Mouse (Mus musculus) right cerebral cortex, postnatal 4 days (tissue): ENCODE measurements around the gene Olfr958.

Experiments
- DNase-seq: peaks from one replicate; pipeline ENCODE4 v3.0.0-alpha.2; 2022

Gene Olfr958

DNA sequence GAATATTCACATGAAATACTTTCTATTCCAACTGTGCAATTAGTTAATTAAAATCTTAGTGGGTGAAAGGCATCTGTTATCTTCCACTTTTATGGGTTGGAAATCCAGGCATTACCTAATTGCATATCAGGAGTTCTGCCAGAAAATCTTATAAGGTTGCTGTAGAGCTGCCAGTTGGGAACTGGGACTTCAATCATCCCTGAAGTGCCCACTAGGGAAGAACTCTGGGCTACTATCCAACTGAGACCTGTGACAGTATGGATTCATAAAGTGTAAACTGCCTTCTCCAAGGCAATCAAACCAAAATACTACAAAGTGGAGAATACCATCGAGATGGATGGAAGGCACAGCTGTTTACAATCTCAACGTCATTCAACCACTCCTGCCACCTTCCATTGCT lies at the start of gene Olfr958:
TSS of gene Olfr958 (minus strand) at position 109 of the 400 bp plus-strand sequence.
- DNase-seq = no peak

DNA sequence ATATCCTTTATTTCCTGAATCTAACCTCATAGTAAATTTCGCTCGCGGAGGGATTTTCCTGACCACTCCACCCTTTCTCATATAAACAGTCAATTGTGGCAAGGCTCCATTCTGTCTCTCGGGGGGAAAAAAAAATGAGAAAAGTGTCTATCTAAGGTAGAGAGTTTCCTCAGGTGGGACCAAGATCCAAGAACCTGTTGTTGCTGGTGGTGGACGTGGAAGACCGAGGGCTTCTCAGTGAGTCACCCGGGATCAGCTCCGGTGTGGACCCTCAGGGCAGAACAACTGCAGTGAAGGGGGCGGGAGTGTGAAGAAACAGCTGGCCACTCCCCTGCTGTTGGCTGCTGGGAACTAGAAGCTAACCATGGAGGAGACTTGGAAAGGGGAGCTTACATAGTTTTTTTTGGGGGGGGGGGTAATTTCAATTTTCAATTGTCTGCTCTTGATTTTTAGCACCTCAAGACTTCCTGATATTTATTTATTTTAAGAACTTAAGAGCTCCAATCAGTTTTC lies 49.5 kb upstream of the Olfr958 start:
- DNase-seq = peak; percentile 9

DNA sequence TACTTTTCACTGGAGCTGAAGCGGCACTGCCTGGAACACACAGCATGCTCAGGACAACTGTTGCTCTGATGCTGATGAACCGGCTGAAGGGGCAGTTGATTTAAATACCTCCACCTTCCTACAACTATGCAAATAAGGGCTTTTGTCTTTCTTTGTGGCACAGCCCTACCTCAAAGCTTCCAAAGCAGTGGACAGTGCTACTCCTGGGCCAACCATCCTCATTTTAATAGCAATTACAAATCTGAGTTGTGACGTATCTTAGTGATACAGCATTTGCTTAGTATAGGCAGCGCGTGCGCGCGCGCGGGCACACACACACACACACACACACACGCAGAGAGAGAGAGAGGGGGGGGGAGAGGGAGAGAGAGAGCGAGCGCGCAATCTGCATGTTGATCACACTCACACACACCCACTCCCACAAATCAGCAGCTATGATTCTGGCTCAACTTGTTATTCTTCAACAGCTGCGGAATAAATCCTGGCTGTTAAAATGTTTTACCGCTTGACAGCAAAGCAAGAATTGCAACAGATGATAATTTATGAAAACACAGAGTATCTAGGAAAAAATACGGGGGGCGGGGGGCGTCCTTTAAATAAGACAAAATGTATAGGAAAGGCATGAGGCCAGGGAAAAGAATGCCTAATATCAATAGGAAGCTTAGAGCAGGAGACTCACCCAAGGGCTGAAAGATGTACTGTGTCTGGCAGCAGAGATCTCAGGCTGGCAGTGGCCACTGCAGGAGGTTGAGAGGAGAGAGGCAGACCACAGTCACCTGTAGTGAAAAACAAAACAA lies 48.9 kb upstream of the Olfr958 start:
- peak; percentile 64 for DNase-seq

DNA sequence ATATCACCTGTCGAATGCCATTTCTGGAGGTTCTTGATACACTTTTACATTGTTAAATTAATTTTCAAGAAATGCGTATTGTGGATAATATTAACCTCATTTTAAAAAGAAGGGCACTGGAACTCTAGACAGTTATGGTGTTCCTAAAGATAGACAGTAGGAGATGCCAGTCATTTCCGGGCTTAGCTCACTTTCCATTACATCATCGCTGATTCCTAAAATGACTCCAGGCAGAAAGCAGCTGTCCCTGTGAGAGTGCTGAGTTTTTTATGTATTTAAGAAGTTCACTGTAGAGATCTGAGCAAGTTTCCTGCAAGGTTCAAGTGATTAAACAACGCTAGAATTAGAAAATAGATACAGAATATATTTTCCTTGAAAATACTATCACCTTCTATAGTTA lies 23.2 kb upstream of the Olfr958 start:
- DNase-seq = no peak

DNA sequence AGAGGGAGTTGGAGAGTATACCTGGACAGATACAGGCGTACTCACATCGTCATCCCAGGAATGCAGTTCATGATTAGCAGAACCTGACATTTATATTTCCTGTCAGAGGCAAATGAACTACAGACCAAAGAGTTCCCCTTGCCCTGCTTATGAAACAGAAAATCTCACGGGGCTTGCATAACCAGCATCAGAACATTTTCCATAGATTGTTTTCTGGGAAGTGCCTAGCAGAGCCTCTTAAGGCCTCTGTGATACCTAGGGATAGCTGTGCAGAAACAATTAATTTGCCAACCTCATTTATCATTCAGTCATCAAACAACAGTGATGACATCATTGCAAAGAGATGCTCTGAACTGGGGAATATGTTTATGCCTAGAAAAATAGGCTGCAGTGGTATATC lies 21.6 kb upstream of the Olfr958 start, which contains the start of gene Olfr959:
TSS of gene Olfr959 (minus strand) at position 101 of the 400 bp plus-strand sequence.
- no peak for DNase-seq

DNA sequence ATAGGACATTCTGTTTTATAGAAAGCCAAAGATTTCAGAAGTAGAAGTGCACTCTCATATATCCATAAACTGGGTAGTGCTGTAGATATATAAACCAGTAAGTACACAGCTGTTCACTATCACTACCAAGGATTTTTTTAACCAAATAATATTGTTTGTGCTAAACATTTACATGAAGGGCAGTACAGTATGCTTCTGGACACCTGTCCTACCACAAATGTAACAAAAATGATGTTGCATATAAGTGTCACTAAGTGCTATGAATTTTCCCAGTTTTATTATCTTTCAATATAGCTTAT lies 4.4 kb upstream of the Olfr958 start:
- no peak for DNase-seq

DNA sequence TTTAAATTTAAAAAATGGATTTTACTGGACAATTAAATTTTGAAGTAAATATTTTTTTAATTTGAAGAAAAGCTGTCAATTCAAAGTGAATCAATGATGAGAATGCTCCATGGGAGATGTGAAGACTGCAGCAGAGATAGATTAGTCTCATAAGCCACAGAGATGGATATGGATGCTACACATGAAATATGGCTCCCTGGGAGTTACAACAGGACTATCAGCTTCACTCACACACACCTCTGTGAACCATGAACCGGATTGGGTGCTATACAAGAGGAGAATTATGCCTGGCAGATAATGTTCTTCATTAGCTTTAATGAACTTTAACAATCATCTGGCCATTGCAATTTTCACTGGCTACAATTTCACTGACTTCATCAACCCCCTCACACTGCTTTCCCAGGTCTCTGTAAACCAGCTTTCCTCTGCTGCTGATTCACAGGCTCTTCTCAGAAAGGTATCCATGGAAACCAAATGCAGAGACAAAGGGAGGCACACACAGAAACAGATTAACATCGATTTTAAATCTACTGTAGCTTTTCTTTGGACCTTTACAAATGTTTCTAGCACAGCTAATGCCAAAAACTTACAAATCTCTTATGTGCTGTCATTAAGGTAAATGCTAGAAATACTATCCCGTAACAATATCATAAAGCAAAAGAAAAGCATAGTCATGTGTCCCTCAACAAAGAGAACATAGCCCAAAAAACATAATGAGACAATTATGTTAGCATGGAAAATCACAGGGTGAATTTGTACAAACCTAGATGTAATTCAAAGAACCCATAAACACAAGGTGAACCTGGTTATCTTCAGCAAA lies 3.9 kb upstream of the Olfr958 start:
- DNase-seq = peak; percentile 5

DNA sequence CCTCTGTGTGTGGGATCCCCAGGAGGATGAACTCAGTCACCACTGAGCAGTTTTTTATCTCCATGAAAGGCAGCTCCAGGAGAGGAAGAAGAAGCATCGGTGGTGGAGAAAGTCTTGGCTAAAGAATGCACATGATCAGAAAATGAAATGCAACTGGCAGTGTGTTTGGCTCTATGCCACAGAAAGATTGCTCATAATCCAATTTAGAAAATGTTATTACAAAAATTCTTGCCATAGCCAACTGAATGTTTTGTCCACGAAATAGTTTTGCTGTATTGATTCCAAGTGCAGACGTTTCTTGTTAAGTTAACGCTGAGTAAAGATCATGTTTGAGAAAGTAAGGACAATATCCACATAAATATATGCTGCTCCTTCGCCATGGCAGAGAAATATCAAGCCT lies 3.0 kb downstream of the Olfr958 start:
- DNase-seq = no peak

DNA sequence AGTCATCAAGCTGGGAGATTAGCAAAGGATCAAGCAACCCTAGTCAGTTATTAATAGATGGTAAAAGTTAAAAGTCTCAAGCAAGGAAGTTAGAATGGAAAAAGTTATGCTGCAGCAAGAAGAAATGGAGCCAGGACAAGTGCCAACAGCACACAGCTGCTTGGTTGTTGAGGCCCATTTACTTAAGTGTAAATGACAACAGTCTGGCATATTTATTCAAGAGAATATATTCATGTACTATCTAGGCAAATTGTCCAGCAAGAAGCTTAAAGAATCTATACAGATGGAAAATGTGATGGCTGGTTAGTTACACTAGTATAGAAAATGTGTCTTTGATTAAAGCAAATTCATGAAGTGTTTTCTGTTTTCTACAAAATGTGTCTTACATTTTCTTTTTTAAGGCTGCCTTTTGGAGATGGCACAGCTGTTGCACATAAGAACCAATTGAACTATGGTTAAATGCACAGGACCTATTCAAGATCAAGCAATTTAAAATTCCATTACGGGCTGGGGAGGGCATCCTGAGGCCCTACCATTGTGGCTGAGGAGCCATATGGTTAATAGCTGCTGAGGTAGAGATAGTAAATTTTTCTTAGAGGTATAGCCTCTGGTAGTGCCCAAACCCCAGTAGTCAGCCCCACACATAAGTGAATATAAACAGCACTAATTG lies 30.1 kb downstream of the Olfr958 start:
- DNase-seq = no peak

DNA sequence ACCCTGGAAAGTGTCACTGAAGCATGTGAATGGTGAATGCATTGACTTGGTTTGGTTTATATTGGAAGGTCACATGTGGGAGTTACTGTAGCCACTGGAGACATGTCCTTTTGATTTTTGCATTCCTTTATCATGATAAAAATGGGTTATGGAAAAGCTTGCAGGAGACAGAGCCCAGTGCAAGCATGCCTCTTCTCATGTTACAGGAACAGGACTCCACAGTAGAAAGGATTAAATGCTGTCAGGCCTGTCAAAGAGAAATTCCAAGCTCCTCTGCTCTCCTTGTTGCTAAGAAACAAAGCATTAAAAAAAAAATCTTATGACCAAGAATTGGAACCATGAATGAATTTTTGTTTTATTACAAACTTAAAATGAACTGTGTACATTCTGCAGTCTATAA lies 35.3 kb downstream of the Olfr958 start:
- no peak for DNase-seq

DNA sequence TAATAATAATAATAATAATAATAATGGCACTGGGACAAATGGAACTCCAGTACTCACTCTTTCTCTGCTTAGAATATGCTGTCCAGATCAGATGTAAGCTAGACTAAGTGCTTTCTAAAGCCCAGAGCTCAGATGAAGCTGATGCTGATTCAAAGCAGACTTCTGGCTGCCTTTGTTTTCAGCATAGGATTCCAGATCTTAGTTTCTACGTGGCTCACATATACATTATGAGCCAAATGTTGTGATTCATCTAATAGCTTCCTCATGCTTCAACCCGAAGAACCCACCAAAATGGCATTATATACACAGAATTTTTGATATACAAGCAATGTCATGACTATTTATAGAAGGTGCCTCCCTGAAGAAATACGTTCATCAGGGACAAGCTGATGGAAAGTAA lies 38.3 kb downstream of the Olfr958 start, which contains the start of gene Olfr957:
TSS of gene Olfr957 (minus strand) at position 279 of the 400 bp plus-strand sequence.
- no peak for DNase-seq

DNA sequence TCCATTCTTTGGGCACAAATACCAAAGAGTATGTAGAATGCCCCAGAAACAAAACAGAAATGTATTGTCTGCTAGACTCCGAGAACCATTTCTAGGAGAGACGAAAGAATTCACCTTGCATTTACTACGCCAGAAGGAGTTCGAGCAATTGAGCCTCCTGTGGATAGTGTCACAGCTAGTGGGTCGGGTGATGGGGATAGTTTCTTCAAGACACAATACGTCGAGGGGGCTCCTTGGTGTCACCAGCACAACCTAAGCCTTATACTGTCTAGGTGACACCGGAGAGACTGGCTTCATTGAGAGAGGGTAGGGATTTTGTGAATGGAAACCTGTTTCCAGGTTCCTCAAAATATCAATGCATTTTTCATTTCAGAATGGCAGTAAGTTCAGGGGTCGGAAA lies 44.4 kb downstream of the Olfr958 start:
- no peak for DNase-seq

DNA sequence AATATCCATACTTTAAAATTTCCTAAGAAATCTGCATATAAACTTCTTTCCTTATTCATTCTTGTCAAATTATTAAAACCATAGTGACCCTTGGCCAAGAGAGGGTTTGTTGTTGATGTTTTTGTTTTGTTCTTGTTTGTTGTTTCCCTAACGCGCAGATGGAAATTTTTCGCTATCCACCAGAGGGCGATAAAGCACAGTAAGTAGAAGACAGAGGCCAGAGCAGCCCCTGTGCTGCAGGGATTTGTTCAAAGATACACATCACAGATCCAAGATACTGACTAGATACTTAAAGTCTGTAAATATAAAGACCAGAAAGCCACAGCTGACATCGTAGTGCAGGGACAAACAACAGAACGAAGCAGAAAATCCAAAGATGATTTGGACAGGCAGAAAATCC lies 44.9 kb downstream of the Olfr958 start:
- DNase-seq = peak; percentile 77
